Mouse (Mus musculus) erythroblast, embryonic 14.5 days (primary cell): ENCODE data around the gene Gm45618. TPM values are rescaled to one million over a fixed set of nuclear protein-coding genes. Genes with fewer than 3 reads are reported as not detected.
"Not testable (repeated sequence)": the region's sequence is repeated elsewhere in the genome, so short reads cannot be mapped to it uniquely, and the experiment has no call there.

ENCODE experiments used
- H3K27me3 ChIP-seq: 2 replicates; pipeline ENCODE4 v1.6.1; 2012; ENCODE audit warnings: inconsistent platforms; ENCODE audit not compliant: control insufficient read depth
- H3K36me3 ChIP-seq: 2 replicates; pipeline ENCODE4 v1.6.1; 2012; ENCODE audit warnings: mild to moderate bottlenecking, inconsistent platforms; ENCODE audit not compliant: control insufficient read depth
- H3K4me1 ChIP-seq: 2 replicates; pipeline ENCODE4 v1.6.1; 2012; ENCODE audit warnings: inconsistent platforms; ENCODE audit not compliant: control insufficient read depth
- H3K4me3 ChIP-seq: replicated peaks from 2 replicates; pipeline ENCODE3; 2012; ENCODE audit warnings: moderate library complexity, mild to moderate bottlenecking, inconsistent platforms
- H3K9me3 ChIP-seq: 2 replicates; pipeline ENCODE4 v1.6.1; 2012; ENCODE audit warnings: low read length, inconsistent platforms, mixed read lengths; ENCODE audit not compliant: control insufficient read depth
- GATA1 ChIP-seq: IDR thresholded peaks from 2 replicates; pipeline ENCODE4 v1.6.1; 2012; ENCODE audit warnings: low read length, inconsistent platforms, mixed read lengths
- TAL1 ChIP-seq: IDR thresholded peaks from 3 replicates; pipeline ENCODE4 v1.6.1; 2012; ENCODE audit warnings: low read length, inconsistent platforms, mixed read lengths
- polyA plus RNA-seq: library from polyadenylated mRNA; stranded (reverse); fragments of >175 nt; gene quantifications from 2 replicates; pipeline ENCODE4 v1.2.3, GENCODE M21; 2012

Gm45618 gene
- polyA plus RNA-seq: not detected in 2 replicates

DNA sequence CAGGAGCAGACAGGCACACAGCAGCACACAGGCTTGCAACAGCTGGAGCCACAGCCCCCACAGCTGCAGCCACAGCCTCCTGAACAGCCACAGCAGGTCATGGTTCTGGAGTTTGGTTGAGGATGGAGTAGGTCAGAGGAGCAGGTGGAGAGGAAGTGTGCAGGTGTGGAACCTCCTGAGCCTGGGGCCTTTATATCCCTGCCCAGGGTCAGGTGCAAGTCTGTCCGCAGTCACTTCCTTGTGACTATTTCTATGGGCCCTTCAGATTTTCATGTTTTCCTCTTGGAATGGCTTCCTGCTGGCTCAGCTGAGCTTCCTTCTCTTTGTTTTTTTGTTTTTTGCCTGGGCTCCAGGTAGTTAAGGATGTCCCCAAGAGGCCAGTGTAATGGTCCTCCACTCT, at the start of gene Gm45618:
Gm45618 (minus strand) TSS at position 101 of the 400 bp plus-strand sequence.
- H3K27me3 ChIP-seq, H3K4me1 ChIP-seq, H3K4me3 ChIP-seq, H3K36me3 ChIP-seq, H3K9me3 ChIP-seq: not testable (repeated sequence)

DNA sequence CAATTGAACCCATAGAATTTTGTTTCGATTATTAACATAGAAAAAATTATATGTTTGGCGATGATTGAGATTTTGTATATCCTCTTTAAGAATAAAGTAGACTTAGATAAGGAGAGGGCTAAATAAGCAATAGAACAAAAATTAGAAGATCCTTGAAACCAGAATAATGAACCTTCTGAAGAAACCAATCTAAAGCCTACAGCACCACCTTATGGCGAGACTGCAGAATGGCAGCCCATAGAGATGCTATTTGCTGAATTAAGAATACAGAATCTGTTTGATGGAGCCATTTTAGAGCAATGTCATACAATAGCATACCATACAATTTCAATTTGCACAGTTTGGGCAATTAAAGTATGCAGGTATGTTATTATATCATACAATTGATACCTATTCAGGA, 49.3 kb upstream of the Gm45618 start:
- Histone ChIP-seq H3K36me3 (no peaks in the 10 kb centered on the region), H3K27me3 (no peaks in the 10 kb centered on the region), H3K4me3 (no peak overlapping the region), H3K4me1 (no peaks in the 10 kb centered on the region), H3K9me3 (no peaks in the 10 kb centered on the region)
- TF ChIP-seq GATA1: no peak

DNA sequence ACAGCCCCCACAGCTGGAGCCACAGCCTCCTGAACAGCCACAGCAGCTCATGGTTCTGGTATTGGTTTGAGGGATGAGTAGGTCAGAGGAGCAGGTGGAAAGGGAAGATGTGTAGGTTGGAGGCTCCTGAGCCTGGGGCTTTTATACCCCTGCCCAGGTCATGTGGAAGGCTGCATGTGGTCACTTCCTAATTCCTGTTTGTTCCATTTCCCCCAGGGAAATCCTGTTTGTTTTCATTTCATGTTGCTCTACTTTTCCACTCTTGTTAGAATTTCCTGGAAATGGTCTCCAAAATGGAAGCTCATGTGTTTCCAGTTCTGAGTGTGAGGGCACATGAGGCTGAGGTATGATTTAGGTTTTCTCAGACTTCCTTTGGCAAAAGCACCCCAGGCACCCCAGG, 45.1 kb upstream of the Gm45618 start, which contains the start of gene Gm4553:
Gm4553 (minus strand) TSS at position 101 of the 400 bp plus-strand sequence.
- H3K27me3 ChIP-seq, H3K4me3 ChIP-seq, H3K4me1 ChIP-seq, H3K9me3 ChIP-seq, H3K36me3 ChIP-seq: not testable (repeated sequence)

DNA sequence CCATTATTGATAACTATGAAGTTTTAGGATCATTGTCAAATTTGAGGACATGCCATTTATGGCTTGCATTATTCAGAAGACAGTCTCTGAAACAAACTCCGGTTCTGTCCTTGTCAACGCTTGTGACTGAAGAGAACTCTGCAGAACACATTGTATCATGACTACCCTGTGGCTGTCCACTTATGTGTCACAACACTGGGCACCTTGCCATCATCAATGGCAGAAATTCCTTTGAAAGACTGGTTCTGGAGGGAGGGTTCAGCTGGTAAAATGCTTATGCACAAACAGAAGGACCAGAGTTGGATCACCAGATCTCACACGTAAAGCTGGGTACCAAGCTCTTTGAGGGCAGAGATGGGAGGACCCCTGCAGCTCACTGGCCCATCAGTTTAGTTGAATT, 38.8 kb upstream of the Gm45618 start:
- Histone ChIP-seq H3K9me3 (no peaks in the 10 kb centered on the region), H3K36me3 (no peaks in the 10 kb centered on the region), H3K4me3 (no peak overlapping the region), H3K27me3 (no peaks in the 10 kb centered on the region), H3K4me1 (no peaks in the 10 kb centered on the region)
- TF ChIP-seq TAL1 (no peak), GATA1 (no peak)

DNA sequence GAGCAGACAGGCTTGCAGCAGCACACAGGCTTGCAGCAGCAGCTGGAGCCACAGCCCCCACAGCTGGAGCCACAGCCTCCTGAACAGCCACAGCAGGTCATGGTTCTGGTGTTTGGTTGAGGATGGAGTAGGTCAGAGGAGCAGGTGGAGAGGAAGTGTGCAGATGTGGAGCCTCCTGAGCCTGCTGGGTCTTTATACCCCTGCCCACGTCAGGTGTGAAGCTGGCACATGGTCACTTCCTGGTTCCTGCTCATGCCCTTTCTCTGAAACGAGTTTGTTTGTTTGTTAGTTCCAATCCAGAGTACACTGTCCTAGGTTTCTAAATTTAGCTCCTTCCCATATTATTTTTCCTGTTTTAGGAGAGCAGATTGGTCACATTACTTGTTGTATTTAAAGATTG, 36.5 kb upstream of the Gm45618 start, which contains the start of gene Gm29735:
Gm29735 (minus strand) TSS at position 101 of the 400 bp plus-strand sequence.
- not testable (repeated sequence) for H3K9me3 ChIP-seq, H3K4me1 ChIP-seq, H3K4me3 ChIP-seq, H3K27me3 ChIP-seq, H3K36me3 ChIP-seq

DNA sequence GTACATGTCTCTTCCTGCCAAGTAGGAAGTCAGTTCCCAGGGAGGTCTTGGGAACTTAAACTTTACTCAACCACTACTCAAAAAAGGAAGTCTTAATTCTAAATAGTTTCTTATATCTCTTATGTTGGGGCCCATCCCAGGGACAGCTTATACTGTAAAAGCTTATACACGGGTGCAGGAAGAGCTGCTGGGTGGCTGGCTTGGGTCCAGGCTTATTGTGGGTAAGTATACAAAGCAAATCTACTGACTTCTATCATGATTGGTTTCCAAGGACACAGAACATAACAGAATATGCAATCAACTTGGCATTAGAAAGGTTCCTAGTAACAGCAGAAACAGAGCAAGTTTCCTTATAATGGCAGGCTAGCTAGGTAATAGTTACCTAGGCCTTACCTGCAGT, 34.8 kb upstream of the Gm45618 start:
- no peaks in the 10 kb centered on the region for H3K27me3 ChIP-seq
- H3K4me3 ChIP-seq: no peak overlapping the region
- TF ChIP-seq GATA1: no peak
- TF ChIP-seq TAL1: no peak
- H3K36me3 ChIP-seq: no peaks in the 10 kb centered on the region
- H3K4me1 ChIP-seq: no peaks in the 10 kb centered on the region
- no peaks in the 10 kb centered on the region for H3K9me3 ChIP-seq

DNA sequence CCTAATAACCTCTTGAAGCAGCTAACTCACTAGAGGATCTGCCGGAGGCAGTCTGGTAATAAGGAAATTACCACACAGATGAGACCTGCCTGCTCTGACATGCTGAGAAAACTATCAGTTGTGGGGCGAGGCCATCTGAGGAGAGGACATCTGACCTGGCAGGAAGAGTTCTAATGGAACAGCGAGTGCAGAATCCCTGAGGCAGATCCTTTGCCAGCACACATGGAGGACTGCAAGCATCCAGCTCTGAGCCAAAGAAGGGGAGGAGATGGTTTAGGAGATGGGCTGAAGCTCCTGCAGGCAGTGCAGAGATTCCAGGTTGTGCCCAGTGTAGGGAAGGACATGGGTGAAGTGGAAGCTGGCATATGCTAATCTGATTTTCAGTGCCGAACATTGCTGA, 31.7 kb upstream of the Gm45618 start:
- Histone ChIP-seq H3K27me3 (no peaks in the 10 kb centered on the region), H3K4me3 (no peak overlapping the region), H3K9me3 (no peaks in the 10 kb centered on the region), H3K36me3 (no peaks in the 10 kb centered on the region), H3K4me1 (no peaks in the 10 kb centered on the region)
- TF ChIP-seq TAL1: no peak
- no peak for TF ChIP-seq GATA1

DNA sequence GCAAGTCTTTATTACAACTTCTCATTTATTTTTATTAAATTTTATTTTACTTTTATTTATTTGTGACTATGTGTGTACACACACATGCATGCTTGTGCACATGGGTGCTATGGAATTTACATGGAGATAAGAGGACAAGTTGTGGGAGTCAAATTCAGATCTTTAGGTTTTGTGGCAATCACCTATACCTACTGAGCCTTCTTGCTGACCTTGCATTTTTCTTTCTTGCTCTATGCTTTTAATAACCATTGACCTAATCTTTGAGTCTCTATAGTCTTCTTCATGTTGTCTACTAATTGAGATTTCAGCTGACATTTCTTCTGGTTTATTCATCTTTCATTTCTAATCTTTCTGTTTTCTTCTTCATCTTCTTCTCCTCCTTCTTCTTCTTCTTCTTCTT, 28.1 kb upstream of the Gm45618 start:
- Histone ChIP-seq H3K4me1 (no peaks in the 10 kb centered on the region), H3K4me3 (no peak overlapping the region), H3K27me3 (no peaks in the 10 kb centered on the region), H3K36me3 (no peaks in the 10 kb centered on the region), H3K9me3 (no peaks in the 10 kb centered on the region)
- no peak for TF ChIP-seq TAL1
- no peak for TF ChIP-seq GATA1

DNA sequence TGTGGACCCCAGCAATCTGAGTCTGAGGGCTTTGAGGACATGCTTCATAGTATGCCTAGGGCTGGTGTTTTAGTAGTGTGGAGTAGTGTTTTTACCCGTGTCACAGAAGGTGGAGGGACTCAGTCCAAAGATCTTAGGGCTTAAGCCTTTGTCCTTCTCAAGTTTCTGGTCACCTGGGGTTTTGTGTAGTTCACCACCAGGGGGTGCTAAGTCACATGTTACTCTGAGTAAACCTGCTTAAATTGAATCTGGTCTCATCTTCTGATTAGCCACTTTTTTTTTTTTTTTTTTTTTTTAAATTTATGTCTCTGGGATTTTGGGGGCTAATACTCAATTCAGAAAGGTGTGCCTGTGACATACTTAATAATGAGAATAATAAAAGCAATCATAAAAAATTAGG, 25.5 kb upstream of the Gm45618 start:
- Histone ChIP-seq H3K4me3 (no peak overlapping the region), H3K36me3 (no peaks in the 10 kb centered on the region), H3K4me1 (no peaks in the 10 kb centered on the region), H3K27me3 (no peaks in the 10 kb centered on the region), H3K9me3 (no peaks in the 10 kb centered on the region)
- no peak for TF ChIP-seq GATA1

DNA sequence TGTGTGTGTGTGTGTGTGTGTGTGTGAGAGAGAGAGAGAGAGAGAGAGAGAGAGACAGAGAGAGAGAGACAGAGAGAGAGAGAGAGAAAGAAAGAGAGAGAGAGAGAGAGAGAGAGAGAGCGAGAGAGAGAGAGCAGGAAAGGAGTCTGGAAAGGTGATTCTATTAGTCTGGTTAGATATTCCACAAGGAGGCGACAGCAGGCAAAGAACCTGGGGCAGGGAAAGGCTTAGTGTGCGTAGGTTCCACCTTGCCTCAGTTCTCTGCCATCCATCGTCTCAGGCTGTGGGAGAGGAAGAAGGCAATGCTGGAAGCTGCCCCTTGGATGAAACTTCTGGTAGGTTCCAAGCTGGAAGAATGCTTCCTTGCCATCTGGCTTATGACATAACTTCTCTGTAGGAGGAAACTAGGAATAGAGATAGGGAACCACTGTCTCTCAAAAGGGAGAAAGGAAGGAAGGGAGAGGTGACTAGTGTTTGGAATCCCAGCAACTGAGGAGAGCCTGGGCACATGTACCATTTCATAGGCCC, 24.9 kb upstream of the Gm45618 start:
- H3K9me3 ChIP-seq: no peaks in the 10 kb centered on the region

More for the DNA sequence above, 24.9 kb upstream of the Gm45618 start:
- Histone ChIP-seq H3K4me1 (no peaks in the 10 kb centered on the region), H3K4me3 (no peak overlapping the region), H3K27me3 (no peaks in the 10 kb centered on the region), H3K36me3 (no peaks in the 10 kb centered on the region)
- no peak for TF ChIP-seq TAL1
- no peak for TF ChIP-seq GATA1
